Mouse (Mus musculus) myocyte (in vitro differentiated cells): Measurements from ENCODE around the gene Gnb2.

ENCODE experiments used
- MAX ChIP-seq: IDR thresholded peaks from one replicate; pipeline ENCODE4 v1.6.1; 2011; ENCODE audit warnings: low read depth, mild to moderate bottlenecking, control low read depth
- POLR2A ChIP-seq: IDR thresholded peaks from one replicate; pipeline ENCODE4 v1.6.1; 2011; ENCODE audit warnings: low read depth, mild to moderate bottlenecking, control low read depth, moderate library complexity; ENCODE audit not compliant: insufficient read length
- POLR2AphosphoS2 ChIP-seq: IDR thresholded peaks from one replicate; pipeline ENCODE4 v1.6.1; 2011; ENCODE audit warnings: low read depth, control low read depth; ENCODE audit not compliant: insufficient read length
- REST ChIP-seq: IDR thresholded peaks from one replicate; pipeline ENCODE4 v1.6.1; 2011; ENCODE audit warnings: mild to moderate bottlenecking, control low read depth, moderate library complexity; ENCODE audit not compliant: insufficient read depth, insufficient read length
- TCF12 ChIP-seq: IDR thresholded peaks from one replicate; pipeline ENCODE4 v1.6.1; 2011; ENCODE audit warnings: mild to moderate bottlenecking, control low read depth; ENCODE audit not compliant: poor library complexity, insufficient read depth, severe bottlenecking
- USF1 ChIP-seq: IDR thresholded peaks from one replicate; pipeline ENCODE4 v1.6.1; 2011; ENCODE audit warnings: low read depth, mild to moderate bottlenecking, control low read depth, moderate library complexity

GRCm38 (mm10) chr5:137562965-137563364 lies 29.7 kb upstream of the Gnb2 start:
- TF ChIP-seq POLR2A (no peak), TCF12 (no peak), POLR2AphosphoS2 (no peak), REST (no peak), USF1 (no peak), MAX (no peak)
